Mouse (Mus musculus) lung, adult 2 months (tissue): ENCODE data around the gene Bcat1. TPM values are rescaled to one million over a fixed set of nuclear protein-coding genes. Genes with fewer than 3 reads are reported as not detected.

Source experiments
- DNase-seq: peaks from one replicate; pipeline ENCODE4 v3.0.0; 2022
- H3K4me1 ChIP-seq: fragments of 200-500 bp; 2 replicates; pipeline ENCODE4 v1.6.1; 2011; ENCODE audit warnings: low read length; ENCODE audit not compliant: control insufficient read depth, insufficient read depth
- H3K4me3 ChIP-seq: fragments of 200-500 bp; replicated peaks from 2 replicates; pipeline ENCODE3; 2011; ENCODE audit warnings: low read depth, mild to moderate bottlenecking, control low read depth, low read length; ENCODE audit errors: extremely low read depth
- CTCF ChIP-seq: fragments of 200-500 bp; IDR thresholded peaks from 2 replicates; pipeline ENCODE4 v1.5.1; 2011; ENCODE audit warnings: mild to moderate bottlenecking, low read length, control low read depth; ENCODE audit not compliant: insufficient read depth
- POLR2A ChIP-seq: fragments of 200-500 bp; IDR thresholded peaks from 2 replicates; pipeline ENCODE4 v1.6.1; 2011; ENCODE audit warnings: low read depth, mild to moderate bottlenecking, control low read depth, low read length, borderline replicate concordance; ENCODE audit errors: extremely low read depth
- WGBS: fragments of 180-500 bp; shearing (Covaris S2); methylation state at CpG from one replicate; pipeline ENCODE4 v1.1.7; 2018; 5-methylcytosine and 5-hydroxymethylcytosine counted together
- polyA plus RNA-seq: library from polyadenylated mRNA; depleted of rRNA; stranded (reverse); fragments of >200 nt; gene quantifications from 2 replicates; pipeline ENCODE4 v1.2.3, GENCODE M21; 2012; rRNA removed

Bcat1 gene
- 0.10 and 0.21 TPM in 2 replicates for polyA plus RNA-seq

GRCm38 (mm10) chr6:145075548-145076224 is at the start of gene Bcat1:
Gene Bcat1 (minus strand): TSS chr6:145076184.
- H3K4me3 ChIP-seq: no peak within 1 kb of the TSS
- peaks cover 6% of the 10 kb centered on the region for H3K4me1 ChIP-seq
- 1% methylated on average over 39 of the region's 39 CpGs for WGBS
- TF ChIP-seq CTCF (no peak), POLR2A (no peak)
- DNase-seq: no peak

- Histone ChIP-seq H3K4me1 (no peaks in the 10 kb centered on the region), H3K4me3 (no peak overlapping the region)
- DNase-seq: no peak
- no peak for TF ChIP-seq POLR2A
- TF ChIP-seq CTCF: no peak
- WGBS: 45% methylated on average over 7 of the region's 7 CpGs
Observed at GRCm38 (mm10) chr6:145125591-145126113, 49.7 kb upstream of the Bcat1 start.

DNA sequence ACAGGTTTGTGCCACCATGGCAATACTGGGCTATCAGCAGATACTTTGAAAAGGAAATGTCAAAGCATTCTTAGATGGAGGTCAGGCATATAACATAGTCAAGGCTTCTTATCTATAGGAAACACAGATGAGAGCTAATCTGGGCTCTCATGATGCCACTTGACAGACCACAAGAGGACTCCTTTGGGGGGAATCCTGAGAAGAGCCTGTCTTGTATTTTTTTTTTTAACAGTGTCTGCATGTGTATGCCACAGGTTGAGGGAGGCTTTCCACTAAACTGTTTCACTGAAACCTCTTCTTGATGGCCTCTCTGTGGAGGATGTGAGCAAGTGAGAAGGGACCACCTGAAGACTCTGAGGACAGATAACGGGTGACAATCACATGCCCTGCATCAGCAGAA is 48.6 kb upstream of the Bcat1 start:
- Histone ChIP-seq H3K4me3 (no peak overlapping the region), H3K4me1 (no peaks in the 10 kb centered on the region)
- DNase-seq: no peak
- no peak for TF ChIP-seq CTCF
- TF ChIP-seq POLR2A: no peak
- WGBS: 82% methylated on average over 1 of the region's 1 CpGs

GRCm38 (mm10) chr6:145123136-145124060 is 47.4 kb upstream of the Bcat1 start:
- DNase-seq: no peak
- TF ChIP-seq CTCF: no peak
- no peak for TF ChIP-seq POLR2A
- Histone ChIP-seq H3K4me3 (no peak overlapping the region), H3K4me1 (no peaks in the 10 kb centered on the region)
- 65% methylated on average over 11 of the region's 11 CpGs for WGBS

DNA sequence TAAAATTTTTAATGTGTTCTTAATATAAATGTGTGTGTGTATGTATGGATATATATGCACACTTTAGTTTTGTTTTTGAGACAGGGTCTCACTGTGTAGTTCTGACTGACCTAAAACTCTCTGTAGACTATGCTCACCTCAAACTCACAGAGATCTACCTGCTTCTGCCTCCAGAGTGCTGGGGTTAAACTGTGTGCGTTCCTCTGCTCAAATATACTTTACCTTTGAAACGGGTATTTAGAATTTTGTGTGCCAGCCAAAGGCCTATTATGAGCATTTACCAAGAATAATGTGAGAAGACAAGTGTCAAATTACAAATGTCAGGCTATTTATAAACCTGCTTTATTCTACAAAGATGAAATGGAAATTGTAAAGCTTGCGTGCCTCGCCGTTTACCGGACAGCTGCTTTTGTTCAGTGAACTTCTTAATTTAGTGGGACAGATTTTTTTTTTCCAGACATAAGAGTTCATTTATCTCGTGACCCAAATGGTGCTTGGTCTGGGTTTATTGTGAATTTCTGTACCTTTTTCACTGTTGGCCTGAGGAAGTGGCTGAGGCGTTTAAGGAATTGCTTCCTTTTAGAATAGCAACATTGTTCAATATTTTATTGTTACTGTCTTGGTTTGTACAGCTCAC is 46.6 kb upstream of the Bcat1 start:
- WGBS: 65% methylated on average over 8 of the region's 8 CpGs
- TF ChIP-seq CTCF: no peak
- no peak for TF ChIP-seq POLR2A
- no peaks in the 10 kb centered on the region for H3K4me1 ChIP-seq
- no peak for DNase-seq
- H3K4me3 ChIP-seq: no peak overlapping the region

DNA sequence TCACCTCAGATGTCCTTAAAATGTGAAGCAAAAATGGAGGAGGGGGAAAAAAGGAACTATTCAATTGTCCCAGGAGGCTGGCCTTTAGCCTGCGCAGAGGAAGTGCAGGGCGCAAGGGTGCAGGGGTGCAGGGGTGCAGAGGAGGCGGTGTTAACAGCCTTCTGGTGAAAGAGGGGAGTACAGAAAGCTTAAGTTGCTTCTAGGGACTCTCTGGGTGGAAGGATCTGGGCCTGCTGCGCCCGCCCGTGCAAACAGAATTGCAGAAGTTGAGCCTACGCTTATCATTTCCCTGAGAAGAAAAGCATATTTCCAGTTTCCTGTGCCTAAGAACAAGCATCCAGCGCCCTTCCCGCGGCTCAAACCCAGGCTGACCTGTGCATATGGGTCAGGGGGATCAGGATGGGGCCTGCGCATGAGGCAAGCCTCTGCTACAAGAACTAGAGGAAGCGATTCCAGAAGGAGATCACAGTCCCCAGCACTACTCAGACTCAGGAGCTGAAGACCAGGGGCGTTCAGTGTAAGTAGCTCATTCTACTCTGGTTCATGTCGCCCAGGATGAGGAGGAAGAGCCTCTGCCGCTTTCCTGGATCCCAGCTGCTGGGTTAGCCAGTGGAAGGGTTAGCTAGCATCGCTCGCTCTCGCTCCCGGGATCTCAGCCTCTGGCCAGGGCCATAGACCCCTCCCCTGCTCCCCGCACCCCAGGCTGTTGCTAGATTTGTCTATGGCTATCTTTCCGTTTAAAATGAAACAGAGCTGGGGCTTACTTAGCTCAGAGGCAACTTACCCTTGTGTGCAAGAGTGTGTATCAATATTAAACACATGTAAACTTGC is 45.8 kb upstream of the Bcat1 start:
- Histone ChIP-seq H3K4me1 (no peaks in the 10 kb centered on the region), H3K4me3 (peak overlapping the region; percentile 35)
- DNase-seq: no peak
- WGBS: 73% methylated on average over 21 of the region's 21 CpGs
- no peak for TF ChIP-seq CTCF
- TF ChIP-seq POLR2A: no peak

DNA sequence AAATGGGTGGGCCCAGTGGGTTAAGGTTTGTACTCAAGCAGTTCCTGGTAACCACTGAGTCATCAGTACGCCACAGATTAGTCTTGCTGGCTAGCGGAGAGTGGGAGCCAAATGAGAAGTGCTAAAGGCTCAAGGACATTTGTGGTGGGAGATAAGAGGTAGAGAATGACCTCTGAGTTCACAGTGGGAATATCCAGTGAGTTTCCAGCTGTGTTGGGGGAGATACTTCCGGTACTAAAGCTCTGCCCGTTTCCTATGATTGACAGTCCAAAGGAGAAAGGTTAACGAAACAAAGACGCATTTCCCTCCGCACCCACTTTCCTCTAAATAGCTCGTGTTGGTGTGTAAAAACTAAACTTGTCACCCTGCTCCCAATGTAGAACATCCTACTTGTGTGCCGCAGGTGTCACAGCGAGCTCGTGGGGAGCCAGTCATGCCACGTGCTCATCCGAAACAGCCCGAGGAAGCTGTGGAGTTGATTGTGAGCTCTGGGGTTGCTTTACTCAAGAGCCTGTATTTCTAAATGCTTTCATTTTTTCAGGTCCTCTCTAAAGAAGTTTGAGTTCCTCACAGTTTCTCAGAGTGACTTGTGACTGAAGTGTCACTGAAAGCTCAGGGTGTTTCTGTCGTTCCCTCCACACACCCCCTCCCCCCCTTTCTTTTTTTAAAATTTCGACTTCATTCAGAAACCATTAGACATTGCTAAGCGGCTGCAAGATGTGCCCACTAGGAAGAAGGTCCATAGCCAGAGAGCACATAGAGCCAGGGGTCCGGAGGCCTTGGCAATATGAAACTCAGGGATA is 45.0 kb upstream of the Bcat1 start:
- no peak for TF ChIP-seq POLR2A
- no peak for TF ChIP-seq CTCF
- no peaks in the 10 kb centered on the region for H3K4me1 ChIP-seq
- peak overlapping the region; percentile 33 for H3K4me3 ChIP-seq
- 22% methylated on average over 18 of the region's 18 CpGs for WGBS
- no peak for DNase-seq

DNA sequence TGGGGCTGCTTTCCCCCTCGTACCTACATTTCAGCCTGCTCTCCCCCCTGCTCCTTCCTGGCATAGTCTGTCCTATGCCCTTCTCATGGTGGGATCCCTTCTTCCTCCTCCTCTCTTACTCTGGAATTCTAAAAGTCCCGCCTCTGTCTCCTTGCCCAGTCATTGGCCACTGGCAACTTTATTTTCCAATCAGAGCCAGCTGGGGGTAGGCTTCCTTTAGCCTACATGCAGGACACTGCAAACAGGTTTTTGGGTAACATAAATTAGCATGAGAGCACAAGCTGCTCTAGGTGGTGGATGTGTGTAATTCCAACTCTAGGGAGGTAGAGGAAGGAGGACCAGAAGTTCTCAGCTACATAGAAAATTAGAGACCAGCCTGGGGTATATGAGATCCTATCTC is 44.1 kb upstream of the Bcat1 start:
- no peaks in the 10 kb centered on the region for H3K4me1 ChIP-seq
- WGBS: 78% methylated on average over 2 of the region's 2 CpGs
- TF ChIP-seq POLR2A: no peak
- no peak for TF ChIP-seq CTCF
- DNase-seq: no peak
- no peak overlapping the region for H3K4me3 ChIP-seq
